Mouse (Mus musculus) left cerebral cortex, postnatal 36 days (tissue): Measurements from ENCODE around the gene Gulp1. TPM values are rescaled to one million over a fixed set of nuclear protein-coding genes. Genes with fewer than 3 reads are reported as not detected.
A peak's percentile ranks its signal among the peaks of the same experiment; 100 is the strongest.

ENCODE experiments used
- DNase-seq, 2 experiments: peaks; one replicate each; pipeline ENCODE4 v3.0.0; 2021 to 2022; ENCODE audit warnings: low spot score in 2 of 2, mixed read lengths in 1 of 2
- intact Hi-C: fragments of 180-260 bp; cut with DNase I; formaldehyde crosslinking; loops from one replicate; pipeline ENCODE4 v1.15.1; 2025
- total RNA-seq, 2 experiments: library from RNA; stranded (reverse); gene quantifications; 2 replicates each; pipeline ENCODE4 v1.2.3; 2021

Gene Gulp1
- total RNA-seq, 2 experiments from 2014 or later, result 3.7 to 3.9 TPM

DNA sequence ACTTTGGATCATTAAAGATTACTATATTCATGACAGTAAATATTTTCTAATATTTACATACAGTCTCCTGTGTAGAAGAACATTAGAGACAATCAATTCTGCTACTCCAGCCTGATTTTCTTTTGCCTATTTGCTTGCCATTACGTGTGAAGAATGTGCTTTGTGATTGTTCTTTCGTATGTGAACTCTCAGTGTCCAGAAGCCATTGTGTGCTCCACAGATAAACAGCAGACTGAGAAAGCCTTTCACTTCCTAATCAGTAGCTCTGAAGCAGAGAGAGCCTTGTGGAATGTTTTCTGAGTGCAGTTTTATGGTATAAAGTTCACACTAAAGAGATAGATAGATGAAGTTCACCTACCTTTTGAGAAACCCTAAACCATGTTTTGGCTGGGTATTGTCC is 131.2 kb downstream of the Gulp1 start:
- intact Hi-C loops, result no loop called here
- DNase-seq, result no peak

DNA sequence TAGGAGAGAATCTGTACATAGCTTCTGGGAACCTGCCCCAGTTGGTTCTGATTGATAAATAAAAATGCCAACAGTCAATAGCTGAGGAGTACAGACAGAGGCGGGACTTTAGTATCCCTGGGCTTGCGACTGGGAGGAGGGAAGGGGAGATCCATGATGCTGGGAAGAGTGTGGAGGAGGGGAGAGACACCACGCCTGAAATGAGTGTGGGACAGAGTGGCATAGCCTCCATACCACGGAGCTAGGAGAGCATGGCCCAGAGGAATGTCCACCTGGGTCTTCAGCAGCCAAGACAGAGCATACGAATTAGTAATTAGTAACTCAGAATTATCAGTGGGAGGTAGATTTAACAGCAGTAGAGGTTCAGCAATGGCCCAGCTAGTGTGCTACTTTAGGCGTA is 132.4 kb downstream of the Gulp1 start:
- no peak for DNase-seq
- intact Hi-C loops, result no loop called here

DNA sequence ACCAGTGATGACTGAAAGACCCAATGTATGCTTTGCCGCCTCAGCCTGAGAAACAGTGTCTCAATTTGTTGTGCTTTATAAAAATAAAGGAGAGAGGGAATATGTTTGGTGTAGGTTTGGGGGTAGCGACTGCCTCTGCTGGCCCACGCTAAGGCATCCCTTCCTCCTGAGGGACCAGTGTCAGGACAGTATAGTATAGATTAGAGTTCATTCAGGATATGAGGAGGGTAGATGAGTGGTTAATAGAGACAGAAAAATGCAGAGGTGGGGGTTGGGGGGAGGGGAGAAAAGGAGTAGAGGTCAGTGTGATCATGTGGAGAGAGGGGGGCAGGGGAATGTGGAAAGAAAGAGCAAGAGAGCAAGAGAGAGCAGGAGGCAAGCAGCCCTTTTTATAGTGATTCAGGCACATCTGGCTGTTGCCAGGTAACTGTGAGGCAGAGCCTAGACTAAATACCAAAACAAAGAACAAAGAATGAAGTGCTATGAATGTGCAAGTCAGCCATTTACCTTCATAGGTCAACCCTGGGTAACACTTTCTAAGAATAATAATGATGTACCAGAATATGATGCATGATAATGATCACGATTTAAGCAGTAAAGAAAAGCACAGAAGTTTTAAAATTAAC is 169.6 kb downstream of the Gulp1 start:
- intact Hi-C loops, result no loop called here
- no peak for DNase-seq

DNA sequence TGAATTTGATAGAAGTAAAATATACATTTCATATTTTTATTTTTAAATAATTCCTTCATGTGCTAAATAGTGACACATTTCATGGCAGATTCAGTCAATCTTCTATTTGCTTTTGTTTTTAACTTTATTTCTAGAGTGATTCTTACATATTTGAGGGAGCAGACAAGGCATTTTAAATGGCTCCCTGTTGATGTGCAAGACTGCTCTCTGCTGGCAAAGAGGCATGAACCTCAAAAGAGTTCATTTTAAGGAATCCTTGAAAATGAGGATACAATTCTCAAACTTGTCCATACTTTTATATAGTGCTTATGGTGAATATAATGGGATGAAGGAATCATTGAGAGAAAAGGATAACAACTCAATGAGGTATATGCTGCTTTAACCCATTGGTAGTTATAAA is 189.9 kb downstream of the Gulp1 start:
- DNase-seq, result no peak
- intact Hi-C loops, result loop anchor here (5.0 kb wide), 1 partner anchor 189 kb away; the partner anchor contains the start of gene Gulp1

DNA sequence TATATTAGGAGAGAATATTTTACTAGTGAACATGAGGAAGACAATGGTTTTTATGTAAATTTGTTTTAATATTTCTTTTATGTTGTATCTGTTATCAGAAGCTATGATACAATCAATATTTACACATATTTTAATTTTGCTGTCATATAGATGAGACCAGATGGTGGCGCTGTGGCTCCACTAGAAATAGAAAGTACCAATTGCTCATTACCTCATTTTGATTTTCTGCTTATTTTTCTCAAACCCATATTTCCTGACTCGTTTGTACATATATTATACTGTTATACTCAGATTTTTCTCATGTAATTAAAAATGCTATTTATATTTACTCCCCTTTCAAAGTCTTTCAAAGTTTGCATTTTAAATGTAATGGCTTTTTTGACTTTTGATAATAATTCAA is 194.4 kb downstream of the Gulp1 start:
- DNase-seq, result peak in 1 of 2 experiments; percentile 34
- intact Hi-C loops, result loop anchor here (2.0 to 5.0 kb wide), 3 partner anchors 567 to 1021 kb away; no protein-coding TSS in a partner anchor

DNA sequence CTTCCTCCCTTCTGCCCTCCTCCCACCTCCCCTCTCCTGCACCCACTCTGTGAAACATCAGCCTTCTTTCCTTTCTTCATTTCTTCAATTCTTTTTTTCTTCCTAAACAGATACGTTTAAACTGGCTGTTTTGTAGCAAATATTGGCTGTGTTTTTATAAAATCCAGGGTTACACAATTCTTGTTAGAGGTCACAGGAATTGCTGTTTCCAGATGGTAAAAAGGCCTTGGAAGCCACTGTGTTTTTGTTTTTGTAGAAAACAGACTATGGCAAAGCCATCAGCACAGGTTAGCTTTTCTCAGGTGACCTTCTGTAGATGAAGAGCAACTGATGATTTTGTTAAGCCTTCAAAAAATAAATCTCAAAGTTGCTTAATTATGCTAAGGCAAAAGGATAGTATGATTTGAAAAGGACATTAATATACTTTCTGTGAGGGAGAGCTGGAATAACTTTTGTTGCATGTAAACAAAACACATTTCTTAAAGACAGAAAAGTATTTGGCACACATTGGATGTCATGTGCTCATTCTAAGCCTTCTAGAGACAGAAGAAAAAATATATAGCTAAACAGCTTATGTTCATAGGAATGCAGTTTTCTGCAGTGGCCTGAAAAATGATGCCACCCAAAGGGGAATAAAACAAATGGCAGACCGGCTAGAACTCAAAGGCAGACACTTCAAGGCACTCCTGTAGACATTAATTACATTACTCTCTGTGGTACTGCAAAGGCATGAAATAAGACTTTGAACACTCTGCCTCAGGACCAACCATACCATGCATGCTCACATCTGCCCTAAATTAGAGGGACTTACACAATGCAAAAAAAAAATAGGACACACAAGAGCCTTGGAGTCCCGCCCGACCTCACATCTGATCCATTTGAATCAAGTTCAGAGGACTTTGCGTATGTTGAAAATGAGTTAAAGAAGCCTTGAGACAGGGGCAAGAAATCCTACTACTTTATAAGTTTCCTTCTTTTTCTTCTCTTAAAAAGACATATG is 199.7 kb downstream of the Gulp1 start:
- no peak for DNase-seq
- intact Hi-C loops, result no loop called here

DNA sequence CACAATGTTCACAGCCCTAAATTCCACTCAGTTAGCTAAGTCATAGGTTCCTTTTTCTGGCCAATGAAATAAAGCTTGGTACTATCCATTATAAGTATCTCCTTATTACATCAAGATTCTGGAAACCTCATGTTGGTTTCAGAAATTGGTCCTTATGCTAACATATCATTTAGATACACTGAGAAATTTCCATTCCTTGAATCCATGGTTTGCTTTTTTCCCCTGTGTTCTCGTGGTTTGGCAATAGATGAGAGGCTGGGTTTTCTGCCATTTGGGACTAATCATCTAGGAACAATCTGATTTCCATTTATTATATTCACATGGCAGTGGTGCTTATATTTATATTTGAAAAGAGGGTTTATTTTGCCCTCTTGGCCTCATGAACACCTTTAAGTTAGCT is 226.9 kb downstream of the Gulp1 start:
- DNase-seq, result no peak
- intact Hi-C loops, result no loop called here

DNA sequence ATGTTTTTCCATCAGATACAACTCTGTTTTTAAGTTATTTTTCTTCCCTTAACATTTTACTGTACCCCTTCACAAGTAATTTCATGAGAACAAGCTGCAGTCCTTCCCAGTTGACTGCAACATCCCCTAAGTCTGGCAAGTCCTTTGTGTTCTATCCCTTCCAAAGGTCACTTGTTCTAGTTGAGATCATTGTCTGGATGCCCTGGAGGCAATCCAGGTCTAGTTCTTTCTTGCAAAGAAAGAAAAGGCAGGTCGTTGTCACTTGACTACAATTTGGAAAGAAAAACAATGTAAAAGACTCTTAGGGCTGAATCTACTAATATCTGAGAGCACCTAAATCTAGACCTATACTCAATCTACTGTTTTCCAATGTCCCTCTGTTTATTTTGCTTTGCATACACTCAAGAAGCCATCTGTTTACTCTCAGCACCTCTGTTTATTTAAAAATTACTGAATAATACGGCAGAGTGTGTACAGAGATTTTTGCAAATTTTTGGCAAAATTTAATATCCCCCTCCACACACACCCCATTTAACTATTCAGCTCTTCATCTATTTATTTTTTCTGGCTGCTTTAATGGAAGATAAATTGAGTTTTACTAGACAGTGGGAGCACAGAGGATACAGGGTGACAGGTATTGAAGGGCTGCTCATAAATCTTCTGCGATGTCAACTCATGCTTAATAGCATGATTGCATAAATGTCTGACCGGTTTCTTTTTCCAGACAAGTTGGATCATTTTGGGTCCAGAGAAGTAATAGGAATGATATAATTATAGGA is 252.5 kb downstream of the Gulp1 start:
- intact Hi-C loops, result no loop called here
- DNase-seq, result no peak

DNA sequence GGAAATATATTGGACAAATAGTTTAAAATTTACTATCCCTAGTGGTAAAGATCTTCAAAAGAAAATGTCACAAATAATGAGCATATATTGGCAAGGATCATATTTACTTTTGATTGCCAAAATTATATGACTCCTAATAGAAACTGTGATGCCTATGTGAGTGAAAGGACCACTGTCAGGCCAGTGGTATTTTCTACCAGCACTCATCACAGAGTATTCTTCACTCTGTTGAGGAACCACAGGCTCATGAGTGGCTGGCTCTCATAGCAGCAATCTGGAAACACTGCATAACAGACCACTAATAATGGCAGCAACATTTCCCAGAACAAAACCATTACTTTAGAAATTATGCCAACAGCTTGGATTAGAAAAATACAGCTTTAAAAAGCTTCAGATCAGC is 255.1 kb downstream of the Gulp1 start:
- DNase-seq, result no peak
- intact Hi-C loops, result no loop called here

DNA sequence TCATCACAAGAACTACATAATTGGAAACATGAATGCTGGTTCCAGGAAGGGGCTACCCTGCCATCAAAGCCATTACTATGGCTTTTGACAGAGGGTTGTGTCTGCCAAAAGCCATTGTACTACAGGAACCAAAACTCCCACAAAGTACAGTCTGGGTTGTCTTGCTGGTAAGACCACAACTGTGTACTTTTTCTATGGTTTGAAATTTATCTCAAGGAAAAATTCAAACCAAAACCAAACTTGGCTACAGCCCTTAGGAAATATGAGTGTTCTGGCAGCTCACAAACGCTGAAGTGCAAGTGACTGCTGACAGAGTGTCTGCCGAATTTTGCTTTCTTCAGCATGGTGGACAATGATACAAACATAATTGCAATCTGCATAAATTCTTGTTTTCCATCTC is 259.0 kb downstream of the Gulp1 start:
- intact Hi-C loops, result no loop called here
- DNase-seq, result no peak

DNA sequence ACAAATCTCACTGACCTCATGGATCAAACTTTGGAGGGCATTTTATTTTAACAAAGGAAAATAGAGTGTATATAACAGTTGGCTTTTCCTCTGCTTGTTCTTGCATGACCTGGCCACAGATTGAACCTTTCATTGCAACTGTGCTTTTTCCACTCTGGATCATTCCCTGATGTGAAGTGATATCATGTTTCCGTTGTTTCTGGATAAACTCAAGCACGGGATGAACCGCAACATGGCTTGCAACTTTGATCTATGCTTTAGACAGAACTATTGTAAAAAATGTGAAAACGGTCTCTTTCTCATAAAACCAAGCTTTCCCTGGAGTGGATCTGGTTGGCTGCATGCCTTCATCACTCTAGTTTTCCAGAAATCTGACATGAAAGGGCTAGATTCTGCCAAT is 282.6 kb downstream of the Gulp1 start:
- intact Hi-C loops, result no loop called here
- no peak for DNase-seq
